Mouse (Mus musculus) embryo, embryonic 10.5 days (tissue): ENCODE measurements around the gene Fermt2.
A peak's percentile ranks its signal among the peaks of the same experiment; 100 is the strongest.

ENCODE experiments used
- DNase-seq: peaks from one replicate; pipeline ENCODE4 v3.0.0-alpha.2; 2015; ENCODE audit warnings: low spot score

The Fermt2 gene

DNA sequence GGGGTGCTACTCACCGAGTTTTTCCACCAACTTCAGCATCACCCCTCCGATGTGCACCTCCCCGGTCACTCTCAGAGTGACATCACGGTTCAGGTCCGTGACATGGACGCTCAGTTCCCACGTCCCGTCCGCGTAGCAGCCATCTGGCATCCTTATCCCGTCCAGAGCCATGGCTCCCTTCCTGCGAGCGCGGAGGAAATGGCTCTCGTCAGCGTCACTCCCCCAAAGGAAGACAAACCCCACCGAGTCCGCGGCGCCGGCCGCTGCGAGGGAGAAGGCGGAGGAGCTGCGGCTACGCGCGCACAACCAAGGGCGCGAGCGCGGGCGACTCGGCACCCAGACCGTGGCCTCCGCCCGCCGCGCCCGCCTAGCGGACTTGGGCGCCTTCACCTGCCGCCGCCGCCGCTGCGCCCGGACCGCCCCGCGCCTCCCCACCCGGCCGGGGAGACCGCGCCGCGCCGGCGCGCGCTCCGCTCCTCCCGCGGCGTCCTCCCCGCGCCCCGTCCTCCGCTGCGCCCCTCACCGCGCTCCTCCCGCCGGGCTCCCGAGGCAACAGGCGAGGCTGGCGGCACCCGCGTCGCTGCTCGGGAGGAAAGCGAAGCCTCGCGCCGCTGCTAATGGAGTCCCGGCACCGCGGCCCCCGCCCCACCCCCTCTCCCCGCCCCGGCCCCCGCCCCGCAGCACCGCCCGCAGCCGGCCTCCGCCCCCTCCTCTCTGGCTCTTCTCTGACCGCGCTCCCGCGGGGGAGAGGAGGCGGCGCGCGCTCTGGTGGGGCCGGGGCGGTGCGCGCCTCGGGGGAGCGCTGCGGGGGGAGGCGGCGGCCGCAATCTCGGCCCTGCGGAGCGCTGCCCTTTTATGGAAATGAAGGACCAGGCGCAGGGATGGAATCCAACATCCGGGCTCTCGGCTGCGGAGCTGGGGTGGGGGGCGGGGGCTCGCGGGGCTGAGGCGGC lies at the start of gene Fermt2:
TSS of gene Fermt2 (minus strand) at position 708 of the 953 bp plus-strand sequence.
- peak; percentile 91 for DNase-seq

DNA sequence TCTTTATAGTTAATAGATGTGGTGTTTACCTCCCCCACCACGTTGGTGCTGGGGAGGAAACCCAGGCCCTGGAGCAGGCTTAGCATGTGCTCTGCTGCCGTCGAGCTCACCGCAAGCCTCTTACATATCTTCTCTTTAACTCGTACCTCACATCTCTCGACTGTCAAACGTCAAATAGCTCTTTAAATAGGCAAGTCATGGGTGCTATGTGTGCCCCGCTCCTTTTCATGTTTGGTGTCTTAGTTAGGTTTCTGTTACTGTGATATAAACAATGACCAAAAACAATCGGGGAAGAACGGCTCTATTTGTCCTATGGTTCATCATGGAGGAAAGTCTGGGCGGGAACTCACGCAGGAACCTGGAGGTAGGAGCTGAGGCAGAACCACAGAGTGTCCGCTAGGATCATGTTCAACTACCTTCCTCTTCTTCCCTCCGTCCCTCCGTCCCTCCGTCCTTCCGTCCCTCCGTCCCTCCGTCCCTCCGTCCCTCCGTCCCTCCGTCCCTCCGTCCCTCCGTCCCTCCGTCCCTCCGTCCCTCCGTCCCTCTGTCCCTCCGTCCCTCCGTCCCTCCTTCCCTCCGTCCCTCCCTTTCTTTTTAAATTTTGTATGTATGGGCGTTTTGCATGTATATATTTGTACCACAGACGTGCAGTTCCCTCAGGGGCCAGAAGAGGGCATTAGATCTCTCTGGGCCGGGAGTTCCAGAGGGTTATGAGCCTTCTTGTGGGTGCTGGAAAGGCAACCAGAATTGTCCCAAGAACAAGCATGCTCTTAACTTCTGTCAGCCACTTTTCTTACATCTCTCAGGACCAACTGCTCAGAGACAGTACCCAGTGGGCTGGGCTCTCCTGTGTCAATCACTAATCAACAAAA lies 36.4 kb upstream of the Fermt2 start:
- DNase-seq, result peak; percentile 93

DNA sequence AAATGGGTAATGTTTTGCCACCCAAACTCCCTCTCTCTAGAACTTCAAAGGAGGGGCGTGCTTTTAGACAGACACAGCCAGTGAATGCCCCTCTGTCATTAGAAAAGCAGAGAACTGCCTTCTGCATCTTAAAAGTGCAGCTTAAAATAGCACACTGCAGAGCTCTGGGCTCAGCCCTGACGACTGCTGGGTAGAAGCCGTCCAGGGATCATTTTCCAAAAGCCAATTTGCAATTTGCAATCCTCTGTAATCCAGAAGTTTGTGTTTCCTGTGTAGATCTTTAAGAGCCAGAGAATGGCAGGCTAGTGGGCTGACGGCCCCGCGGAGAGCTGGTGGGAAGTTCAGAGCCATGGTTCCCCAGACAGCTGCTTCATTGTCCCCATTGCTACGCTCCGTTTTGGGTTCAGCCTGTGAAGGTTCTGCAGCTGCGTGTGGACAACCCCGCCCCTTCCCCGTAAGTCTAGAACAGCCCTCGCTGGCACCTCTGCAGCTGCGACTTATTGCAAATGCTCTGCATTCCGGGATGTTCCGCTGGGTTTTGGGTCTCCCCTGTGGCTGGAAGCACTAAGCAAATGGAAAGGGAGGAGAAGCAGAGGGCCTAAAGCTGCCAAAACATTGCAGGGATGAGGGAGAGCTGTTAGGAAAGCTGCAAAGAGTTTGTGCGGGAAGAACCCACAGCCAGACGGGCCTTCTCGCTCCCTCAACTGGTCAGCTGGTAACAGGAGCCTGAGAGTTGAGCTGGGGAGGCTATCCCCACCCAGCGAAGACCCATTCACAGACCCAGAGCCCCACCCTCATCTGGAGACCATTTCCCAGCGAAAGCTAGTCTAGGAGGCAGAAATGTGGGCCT lies 35.5 kb upstream of the Fermt2 start:
- peak; percentile 59 for DNase-seq

DNA sequence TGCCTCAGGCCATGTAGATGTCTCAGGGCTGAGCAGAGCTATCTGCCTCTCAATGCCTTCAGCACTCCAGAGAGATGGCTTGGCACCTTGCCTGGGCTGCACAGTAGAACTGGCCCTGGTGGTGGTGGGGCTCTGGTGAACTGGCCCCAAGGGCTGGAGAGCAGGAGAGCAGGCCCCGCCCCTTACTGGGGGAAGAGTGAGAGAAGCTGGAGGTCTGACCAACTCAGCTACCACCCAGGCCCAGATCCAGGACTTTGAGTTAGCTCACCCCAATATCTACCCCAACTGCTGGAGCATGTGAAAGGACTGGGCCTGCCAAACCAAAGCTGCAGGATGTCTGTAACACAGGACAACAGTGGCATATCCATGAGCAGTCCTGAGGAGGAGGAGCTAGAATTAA lies 33.7 kb upstream of the Fermt2 start:
- no peak for DNase-seq

DNA sequence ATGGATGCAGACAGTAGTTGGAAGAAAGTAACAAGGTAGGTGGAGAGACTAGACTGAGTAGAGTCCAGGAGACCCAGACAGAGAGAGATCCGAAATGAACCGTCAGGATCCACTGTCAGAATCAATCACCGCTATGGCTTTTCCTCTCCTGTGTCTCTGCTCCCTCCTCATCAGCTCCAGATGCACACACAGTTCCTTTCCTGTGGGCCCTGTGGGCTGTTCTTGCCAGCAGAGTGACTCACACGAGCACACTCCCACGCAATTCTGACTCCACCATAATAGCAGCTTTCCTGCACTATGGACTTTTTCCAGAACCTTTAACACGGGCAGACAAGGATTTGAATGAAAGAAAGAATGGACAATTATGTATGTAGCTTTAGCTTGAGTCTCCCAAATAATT lies 31.8 kb upstream of the Fermt2 start:
- DNase-seq, result no peak

DNA sequence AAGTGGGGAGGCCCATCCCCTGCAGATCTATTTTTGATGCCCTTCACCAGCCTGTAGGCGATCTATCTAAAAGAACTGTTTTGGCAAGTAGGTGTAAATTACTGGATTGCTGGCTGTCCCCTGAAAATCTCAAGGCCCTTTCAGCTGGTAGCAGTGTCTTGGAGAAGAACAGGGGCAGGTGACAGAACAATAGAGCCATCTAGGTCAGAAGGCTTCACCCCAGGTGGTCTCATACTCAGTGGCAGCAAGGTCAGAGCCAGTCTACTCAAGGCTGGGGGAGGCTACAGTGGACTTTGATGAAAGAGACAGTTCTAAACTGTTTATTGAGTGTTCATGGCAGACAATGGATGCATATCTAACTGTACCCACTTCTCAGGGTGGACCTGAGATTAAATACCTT lies 29.1 kb upstream of the Fermt2 start:
- DNase-seq, result no peak

DNA sequence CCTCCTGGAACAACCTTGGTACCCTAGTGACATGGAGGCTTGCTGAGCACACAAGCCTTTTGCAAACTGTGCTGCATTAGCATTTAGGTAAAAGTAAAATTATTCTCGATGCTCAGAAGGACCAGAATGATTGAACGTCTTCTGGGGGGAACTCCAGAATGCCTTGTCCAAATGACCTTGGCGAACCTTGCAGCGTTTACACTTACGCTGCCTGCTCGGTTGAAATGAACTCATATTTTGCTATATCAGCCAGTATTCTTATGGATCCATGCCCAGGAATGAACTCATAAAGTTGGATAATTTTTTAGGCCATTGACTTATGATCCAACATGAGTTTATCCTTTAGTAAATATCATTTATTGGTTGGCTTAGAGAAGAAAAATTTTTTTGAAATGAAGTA lies 24.4 kb upstream of the Fermt2 start:
- no peak for DNase-seq

DNA sequence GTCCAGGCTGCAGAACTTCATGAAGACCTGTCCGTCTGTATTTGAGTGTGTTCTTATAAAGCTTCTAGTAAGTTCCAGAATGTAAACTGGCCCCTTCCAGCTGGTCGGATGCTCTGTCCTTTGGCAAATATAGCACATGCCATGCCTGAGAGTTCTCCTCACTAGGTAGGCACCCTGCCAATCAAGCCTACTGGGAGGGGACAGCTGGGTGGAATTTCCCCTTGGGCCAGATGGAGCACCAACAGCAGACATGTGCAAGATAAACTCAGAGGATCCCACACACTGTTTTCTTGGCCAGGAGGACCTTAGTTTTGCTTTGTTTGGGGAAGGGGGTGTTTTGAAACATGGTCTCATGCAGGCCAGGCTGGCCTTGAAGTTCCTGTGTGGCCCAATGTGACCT lies 23.9 kb upstream of the Fermt2 start:
- DNase-seq, result no peak

DNA sequence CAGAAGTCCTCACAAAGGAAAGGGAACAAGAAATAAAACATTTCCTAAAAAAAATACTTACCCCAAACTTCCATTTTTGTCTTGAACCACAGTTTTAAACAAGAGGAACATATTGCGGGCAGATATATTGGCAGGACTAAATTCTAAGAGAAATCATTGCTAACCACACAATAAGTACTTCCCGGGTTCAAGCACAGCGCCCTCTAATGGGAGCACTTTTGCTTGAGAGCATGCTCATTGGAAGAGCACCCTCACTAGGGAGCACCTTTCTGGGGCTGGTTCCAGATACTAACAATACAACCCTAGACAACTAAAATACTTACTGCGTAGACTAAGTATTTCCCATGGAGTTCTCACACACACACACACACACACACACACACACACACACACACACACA lies 22.5 kb upstream of the Fermt2 start:
- no peak for DNase-seq

DNA sequence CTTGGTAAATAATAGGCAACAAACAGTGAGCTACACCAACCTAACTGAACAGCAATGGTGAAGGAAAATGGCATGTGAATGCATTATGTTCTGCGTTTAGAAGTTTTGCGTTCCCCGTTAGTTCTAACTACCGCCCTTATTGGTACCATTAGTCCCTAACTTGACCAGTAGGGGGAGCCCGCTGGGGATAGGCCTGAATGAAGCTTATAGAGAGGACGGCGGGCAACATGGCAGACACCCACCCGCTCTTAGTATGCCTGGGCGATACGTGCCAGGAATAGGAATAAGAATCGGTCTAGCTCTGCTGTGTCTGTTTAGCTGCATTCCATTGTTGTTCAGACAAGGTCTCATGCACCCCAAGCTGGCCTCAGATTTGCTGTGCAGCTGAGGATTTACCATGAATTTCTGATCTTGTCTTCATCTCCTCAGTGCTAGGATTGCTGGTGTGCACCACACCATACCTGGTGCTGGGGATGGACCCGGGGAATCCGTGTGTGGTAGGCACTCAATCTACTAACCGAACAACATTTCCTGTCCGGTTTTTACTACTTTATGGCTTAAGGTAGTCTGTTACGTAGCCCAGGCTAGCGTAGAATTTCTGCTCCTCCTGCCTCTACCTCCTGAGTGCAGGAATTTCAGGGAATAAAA lies 21.3 kb upstream of the Fermt2 start:
- peak; percentile 81 for DNase-seq

DNA sequence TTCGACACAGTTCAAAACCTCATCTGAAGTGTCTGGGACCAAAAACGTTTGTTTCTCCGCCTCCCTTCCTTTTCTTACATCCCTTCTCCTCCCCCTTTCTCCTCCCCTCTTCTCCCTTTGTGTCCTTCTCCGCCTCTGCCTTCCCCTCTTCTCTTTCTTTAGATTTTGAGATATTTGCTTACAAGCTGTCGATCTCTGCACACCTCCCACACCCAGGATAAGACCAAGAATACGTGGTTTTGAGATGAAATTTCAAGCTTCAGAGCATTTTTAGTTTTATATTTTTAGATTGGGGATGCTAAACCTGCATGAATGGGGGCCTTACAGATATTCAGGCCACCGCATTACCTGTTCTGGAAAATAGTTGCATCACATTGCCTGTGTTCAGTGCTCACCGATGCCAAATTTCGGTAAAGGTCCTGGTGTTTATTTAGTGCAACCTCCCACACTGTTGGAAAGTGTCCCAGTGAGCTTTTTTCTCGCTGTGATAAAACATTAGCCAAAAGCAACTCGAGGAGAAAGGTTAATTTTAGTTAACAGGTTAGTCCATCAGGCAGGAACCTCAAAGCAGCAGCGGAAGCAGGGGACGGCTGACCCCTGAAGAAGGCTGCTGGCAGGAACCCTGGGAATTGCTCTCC lies 20.2 kb upstream of the Fermt2 start:
- DNase-seq, result no peak

DNA sequence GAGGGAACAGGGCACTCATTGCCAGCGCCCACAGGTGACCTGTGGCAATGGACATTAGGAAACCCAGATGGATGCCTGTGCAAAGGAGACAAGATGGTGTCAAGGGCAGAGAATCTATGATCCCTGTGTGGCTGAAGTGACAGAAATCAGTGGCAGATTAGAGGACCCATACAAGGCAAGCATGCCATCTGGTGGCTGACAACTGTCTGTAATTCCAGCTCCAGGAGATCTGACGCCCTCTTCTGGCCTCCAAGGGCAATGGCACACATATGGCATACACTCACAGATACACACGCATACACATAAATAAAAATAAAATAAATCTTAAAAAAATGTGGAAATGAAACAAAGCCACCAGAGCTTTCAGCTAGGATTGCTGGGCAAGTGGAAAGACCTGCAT lies 18.2 kb upstream of the Fermt2 start:
- DNase-seq, result no peak

DNA sequence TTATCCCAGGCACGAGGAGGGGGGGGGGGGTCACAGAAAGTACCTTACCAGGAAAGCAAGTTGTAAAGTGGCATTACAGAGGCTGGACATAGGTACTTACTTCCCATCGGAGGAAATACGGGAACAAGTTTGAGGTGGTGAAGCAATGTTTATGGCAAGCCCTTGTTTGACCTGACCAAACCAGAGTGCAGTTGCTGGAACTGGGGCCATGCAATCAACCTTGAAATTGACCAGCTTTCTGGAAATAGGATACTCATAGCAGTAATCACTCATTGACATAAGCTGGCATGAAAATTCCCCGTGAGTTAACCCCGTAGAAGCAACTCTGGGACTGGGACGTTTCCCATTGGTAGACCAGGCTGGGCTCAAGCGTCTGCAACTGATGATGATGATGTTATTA lies 15.0 kb upstream of the Fermt2 start:
- no peak for DNase-seq

DNA sequence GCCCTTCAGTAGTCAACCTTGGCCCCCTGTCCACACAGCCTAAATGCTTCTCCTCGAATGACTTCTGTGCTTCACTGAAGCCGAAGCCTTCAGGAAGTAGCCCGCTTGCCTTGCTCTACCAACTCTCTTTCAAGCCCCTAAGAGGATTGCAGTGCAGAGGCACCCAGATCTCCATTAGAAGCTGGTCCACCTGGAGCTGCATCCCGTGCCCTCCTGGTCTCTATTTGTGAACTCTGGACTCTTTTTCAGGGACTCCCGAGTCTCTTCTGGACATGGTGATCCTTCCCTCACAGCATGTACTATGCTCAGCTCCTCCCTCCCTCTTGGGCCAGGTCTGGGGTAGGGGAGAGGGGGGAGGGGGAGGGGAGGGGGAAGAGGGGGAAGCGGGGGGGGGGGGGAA lies 14.1 kb upstream of the Fermt2 start:
- no peak for DNase-seq

DNA sequence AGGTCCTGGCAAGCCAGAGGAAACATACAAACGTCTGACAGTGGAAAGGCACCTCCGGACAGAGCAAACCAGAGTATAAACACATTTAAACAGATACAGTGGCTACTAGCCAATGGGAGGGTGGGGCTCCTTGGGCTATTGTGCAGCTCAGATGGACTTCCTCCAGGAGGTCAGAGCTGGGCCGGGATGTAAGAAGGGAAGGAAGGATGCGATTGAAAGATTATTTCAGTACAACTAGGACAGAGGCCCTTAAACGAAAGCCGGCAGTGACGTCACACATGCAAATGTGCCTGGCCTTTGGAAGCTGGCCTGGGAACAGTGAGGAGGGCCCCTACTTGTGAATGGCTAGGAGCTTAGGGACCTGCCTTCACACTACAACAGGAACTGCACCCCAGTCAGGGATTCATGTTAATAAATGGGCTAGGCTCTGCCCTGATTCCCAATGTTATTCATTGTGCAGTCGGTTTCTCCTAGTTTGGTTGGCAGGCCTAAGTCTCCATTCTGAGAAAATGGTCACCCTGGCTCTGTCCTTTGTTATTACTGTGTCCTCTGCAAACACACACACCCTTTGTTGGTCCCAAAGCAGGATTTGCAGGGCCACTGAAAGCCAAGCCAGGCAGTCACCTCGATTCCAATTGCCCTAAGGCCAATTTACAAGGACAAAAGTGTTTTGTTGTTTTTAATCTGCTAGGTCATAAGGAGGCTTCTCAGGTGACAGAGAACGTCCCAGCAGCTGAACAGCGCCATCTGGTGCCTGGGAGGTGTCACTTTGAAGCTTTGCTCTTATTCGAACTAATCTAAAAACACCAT lies 9.9 kb upstream of the Fermt2 start:
- DNase-seq, result peak; percentile 87

DNA sequence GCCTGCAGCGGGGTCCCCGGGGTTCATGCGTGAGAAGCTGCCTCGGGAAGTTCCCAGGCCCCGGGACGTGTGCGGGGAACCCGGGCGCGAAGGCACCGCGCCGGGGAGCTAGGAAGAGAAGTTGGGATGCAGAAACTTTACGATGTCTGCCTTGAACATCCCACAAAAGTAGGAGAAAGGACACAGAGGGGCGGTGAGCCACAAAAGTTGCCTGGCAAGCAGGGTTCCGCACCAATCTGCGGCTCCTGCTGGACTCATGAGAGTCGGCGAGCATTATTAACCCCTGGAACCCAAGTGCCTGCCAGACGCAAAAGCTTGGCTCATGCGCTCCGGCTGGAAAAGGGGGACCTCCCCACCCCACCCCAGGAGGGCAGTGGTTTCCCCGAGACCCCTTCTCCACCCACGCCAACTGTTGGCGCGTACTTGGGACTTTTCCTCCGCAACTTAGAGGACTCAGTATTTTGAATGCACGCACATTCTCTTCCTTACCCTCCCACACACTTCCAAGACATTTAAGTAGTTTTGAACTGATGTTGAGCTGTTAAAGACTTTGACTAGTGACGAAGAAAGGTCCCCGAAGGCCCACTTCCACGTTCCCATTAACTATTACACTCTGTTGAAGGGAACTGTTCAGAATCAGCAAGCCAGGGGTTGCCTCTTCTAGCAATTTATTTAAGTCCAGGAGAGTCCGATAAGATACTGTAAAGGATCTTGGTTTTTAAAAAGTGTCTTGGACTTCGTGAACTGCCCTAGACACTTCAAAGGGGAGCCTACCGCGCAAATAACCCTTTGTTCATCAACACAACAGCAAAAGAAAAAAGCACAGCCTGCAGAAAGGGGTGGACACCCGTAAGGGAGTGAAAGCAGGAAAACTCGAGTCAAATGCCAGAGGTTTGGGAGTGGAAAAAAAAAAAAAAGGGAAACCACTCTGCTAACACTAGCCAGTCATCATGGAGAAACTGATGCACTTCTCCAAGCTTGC lies 737 bp upstream of the Fermt2 start:
- DNase-seq, result peak; percentile 70

DNA sequence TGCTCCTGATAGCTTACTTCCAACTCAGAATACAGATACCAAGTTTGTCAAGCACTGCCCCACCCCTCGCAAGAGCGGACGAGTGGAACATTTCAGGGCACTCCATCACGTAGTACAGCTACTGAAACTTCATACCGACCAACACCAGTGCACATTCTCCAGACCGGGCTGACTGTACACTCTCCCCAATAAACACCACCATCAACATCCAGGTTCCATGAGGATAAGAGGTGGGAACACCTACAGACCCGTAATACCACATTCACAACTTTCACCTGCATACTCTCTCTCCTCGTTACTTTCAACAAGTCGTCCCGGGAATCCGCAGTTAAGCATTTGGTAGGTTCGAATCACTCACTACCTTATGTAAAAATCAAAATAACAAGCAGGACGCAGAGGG lies 1.1 kb downstream of the Fermt2 start:
- peak; percentile 59 for DNase-seq

DNA sequence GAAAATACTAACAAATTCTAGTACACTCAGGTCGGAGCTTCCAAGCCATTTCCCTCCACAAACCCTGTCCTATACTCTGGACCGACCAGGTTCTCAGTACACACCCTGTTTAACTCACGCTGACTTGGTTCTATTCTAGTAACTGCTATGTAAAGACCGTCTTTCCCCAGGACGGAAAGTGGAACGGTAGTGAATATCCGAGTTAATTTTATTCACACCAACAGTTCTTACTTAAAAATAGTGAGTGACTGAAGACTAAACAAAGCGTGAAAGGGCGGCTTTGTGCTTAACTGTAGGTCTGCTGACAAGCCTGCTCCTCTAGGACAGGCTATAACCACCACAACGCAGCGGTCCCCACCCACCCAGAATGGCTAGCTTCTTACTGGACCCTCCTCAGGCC lies 14.1 kb downstream of the Fermt2 start:
- no peak for DNase-seq

DNA sequence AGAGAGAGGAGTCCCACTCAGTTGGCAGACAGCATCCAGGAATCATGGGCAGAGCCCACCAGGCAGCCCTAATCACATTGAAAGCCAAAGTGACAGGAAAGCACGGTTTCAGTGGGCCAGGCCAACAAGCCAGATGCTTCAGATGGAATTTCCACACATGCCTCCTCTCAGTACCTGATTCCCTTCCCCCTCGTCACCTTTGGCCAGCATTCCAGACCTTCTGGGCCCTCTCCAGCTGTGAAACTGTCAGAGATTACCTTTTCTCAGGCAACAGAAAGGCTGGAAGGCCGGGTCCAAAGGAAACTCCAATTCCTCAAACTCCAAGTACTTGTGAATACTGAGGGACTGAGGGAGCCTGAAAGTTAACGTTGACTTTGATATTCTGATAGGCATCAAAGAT lies 19.1 kb downstream of the Fermt2 start:
- DNase-seq, result no peak
